Mouse (Mus musculus) brain, embryonic 14.5 days (tissue): ENCODE results near the gene Aak1. TPM values are rescaled to one million over a fixed set of nuclear protein-coding genes. Genes with fewer than 3 reads are reported as not detected.
"Not testable (repeated sequence)": the region's sequence is repeated elsewhere in the genome, so short reads cannot be mapped to it uniquely, and the experiment has no call there.

Experiments
- DNase-seq: peaks from one replicate; pipeline ENCODE4 v3.0.0-alpha.2; 2011; ENCODE audit warnings: low read depth
- CTCF ChIP-seq: fragments of 200-500 bp; IDR thresholded peaks from 2 replicates; pipeline ENCODE4 v1.5.1; 2012; ENCODE audit warnings: inconsistent platforms, mild to moderate bottlenecking, moderate library complexity, borderline replicate concordance; ENCODE audit not compliant: insufficient read depth, insufficient read length; ENCODE audit errors: extremely low read depth
- POLR2A ChIP-seq: fragments of 200-500 bp; IDR thresholded peaks from 2 replicates; pipeline ENCODE4 v1.6.1; 2012; ENCODE audit warnings: mild to moderate bottlenecking, inconsistent platforms, borderline replicate concordance; ENCODE audit not compliant: poor library complexity, insufficient read depth, insufficient read length, severe bottlenecking; ENCODE audit errors: extremely low read depth
- polyA plus RNA-seq: library from polyadenylated mRNA; depleted of rRNA; stranded (reverse); fragments of >200 nt; gene quantifications from 2 replicates; pipeline ENCODE4 v1.2.3, GENCODE M21; 2012

The Aak1 gene
- polyA plus RNA-seq, 1 experiment, result 52.1 TPM

GRCm38 (mm10) chr6:87018874-87019273, 169.6 kb downstream of the Aak1 start:
- TF ChIP-seq POLR2A (no peak), CTCF (no peak)
- no peak for DNase-seq

- TF ChIP-seq POLR2A, result no peak
- no peak for DNase-seq
Observed at GRCm38 (mm10) chr6:87021791-87022190, 172.5 kb downstream of the Aak1 start.

GRCm38 (mm10) chr6:87026980-87027379, 177.7 kb downstream of the Aak1 start:
- no peak for DNase-seq

GRCm38 (mm10) chr6:87028881-87029280, 179.6 kb downstream of the Aak1 start:
- TF ChIP-seq POLR2A (no peak), CTCF (no peak)
- DNase-seq, result no peak

More at GRCm38 (mm10) chr6:87026980-87027379, 177.7 kb downstream of the Aak1 start:
- TF ChIP-seq POLR2A, result no peak
- TF ChIP-seq CTCF, result no peak

GRCm38 (mm10) chr6:87031310-87031709, 182.0 kb downstream of the Aak1 start:
- DNase-seq, result not testable (repeated sequence)

DNA sequence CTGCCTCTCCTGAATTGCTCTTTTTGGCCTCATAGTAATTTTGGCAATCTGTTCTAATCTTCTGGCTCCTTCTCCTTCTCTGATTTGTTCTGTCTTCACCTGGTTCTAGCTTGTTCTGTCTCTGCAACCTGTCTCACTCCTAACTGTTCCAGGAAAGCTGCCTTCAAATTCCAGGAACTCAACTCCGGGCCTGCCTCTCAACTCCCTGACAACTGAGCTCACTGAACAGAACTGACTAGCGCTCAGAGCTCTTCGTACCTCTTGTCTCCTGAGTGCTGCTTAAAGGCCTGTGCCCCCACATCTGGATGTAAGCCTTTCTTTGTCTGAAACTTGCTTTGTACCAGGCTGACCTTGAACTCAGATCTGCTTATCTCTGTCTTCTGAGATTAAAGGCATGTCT, 183.1 kb downstream of the Aak1 start:
- DNase-seq, result no peak
- TF ChIP-seq POLR2A (no peak), CTCF (no peak)

DNA sequence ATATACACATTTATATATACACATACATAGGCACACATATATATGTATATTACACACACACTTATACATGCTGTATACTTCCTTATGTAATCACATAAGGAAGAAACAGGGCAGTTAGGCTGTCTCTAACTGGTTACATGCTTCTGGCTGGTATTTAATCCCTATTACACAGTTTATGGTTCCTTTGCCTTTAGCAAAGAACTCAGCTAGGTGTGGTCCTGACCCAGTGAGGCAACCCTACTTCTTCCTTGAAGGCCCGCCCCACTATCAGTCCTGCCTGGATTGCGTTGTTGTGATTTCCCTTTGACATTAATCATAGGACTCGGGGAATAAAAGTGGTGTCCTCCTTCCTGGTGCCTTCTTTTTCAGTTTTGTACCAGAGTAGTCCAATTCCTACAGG, 185.1 kb downstream of the Aak1 start:
- TF ChIP-seq CTCF (no peak), POLR2A (no peak)
- DNase-seq, result no peak

DNA sequence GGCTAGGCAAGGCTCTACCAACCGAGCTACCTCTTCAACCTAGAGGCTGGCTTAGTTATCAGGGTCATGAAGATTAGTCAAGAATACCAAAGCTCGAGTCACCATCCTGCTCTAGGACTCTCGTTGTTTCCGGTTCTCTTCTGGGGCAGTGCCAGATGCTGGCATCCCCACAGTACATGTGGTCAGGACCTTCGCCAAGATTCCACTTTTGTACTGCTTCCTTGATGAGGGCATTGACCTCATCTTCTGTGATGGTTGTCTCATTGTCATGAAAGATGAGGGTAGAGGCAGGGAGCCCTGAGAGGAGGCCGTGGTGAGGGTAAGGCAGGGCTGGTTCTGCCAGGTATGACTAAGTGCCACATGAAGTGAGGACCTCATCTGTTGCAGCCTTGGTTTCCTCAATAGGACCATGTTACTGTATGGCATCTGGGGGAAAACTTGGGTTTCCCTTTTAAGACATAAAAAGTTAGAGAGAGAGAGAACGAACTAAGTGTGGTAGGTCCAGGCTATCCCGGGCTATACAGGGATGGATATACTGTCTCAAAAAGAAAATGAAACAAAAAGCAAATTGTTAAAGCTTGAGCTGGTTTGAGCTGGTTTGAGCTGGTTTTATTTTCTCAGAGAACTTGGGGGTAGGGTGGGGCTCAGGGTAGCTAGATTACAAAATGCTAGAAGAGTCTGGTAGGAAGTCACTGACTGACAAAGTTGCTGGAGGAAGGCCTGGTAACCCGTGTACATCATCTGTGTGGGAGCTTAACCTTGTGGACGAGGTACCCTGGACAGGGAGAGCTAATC, 188.7 kb downstream of the Aak1 start:
- TF ChIP-seq CTCF, result no peak
- DNase-seq, result no peak

DNA sequence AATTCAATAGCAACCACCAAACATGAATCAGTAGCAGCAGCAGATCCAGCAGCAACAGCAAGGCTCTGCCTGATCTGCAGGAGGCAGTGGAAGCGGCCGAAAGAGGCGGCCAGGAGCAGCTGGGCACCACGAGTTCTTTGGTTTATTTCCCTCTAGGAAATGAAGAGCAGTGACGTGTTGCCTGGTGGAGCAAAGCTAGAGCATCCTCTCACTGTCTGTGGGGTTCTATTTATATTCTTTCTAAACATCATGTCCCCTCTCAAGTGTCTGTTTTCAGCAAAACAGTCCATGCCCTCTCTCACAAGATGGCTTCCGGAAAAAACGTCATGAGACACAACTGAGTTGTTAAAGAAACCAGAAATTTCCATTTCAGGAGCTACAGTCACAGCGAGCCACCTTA, 189.8 kb downstream of the Aak1 start:
- TF ChIP-seq CTCF (no peak), POLR2A (no peak)
- no peak for DNase-seq

- TF ChIP-seq CTCF, result no peak
- no peak for TF ChIP-seq POLR2A
- peak; percentile 15 for DNase-seq
Observed at GRCm38 (mm10) chr6:87040971-87041370, 191.7 kb downstream of the Aak1 start.

DNA sequence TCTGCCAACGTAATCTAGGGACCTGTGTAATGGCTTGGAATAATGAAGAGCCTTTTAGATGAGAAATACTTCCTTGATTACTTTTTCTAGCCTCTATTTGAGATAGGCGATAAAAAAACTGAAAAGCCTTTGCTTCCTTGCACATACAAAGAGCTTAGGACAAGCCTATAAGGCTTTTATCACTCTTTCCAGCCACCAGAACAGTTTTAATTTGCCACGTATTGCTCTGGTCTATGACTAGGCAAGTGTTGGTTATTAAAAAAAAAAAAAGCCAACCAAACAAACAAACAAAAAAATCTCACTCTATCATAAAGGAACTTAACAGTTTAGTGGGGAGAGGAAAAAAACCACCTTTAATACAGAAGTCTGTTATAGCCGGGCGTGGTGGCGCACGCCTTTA, 192.1 kb downstream of the Aak1 start:
- TF ChIP-seq POLR2A, result no peak
- DNase-seq, result no peak

GRCm38 (mm10) chr6:87042004-87042336, 192.7 kb downstream of the Aak1 start:
- no peak for TF ChIP-seq POLR2A
- no peak for TF ChIP-seq CTCF
- DNase-seq, result no peak
